Mouse (Mus musculus): Measurements from ENCODE around the gene C77080. TPM values are rescaled to one million over a fixed set of nuclear protein-coding genes. Genes with fewer than 3 reads are reported as not detected.

The C77080 gene
- total RNA-seq, 2 experiments from 2014 or later = 3.5 to 3.6 TPM

GRCm38 (mm10) chr4:129271991-129272755 lies 11.0 kb upstream of the C77080 start:
- DNase-seq = no peak
- intact Hi-C loops (cut with DNase I) = no loop called here

GRCm38 (mm10) chr4:129268698-129269097 lies 7.5 kb upstream of the C77080 start:
- intact Hi-C loops (cut with DNase I) = no loop called here

GRCm38 (mm10) chr4:129266821-129267220 lies 5.6 kb upstream of the C77080 start:
- intact Hi-C loops (cut with DNase I) = no loop called here
- no peak for DNase-seq

More at GRCm38 (mm10) chr4:129268698-129269097, 7.5 kb upstream of the C77080 start:
- DNase-seq = no peak

GRCm38 (mm10) chr4:129266191-129266590 lies 5.0 kb upstream of the C77080 start:
- DNase-seq = no peak
- intact Hi-C loops (cut with DNase I) = no loop called here

- intact Hi-C loops (cut with DNase I) = loop anchor here (5.0 kb wide), 1 partner anchor 36 kb away; no protein-coding TSS in a partner anchor
- DNase-seq = peak; percentile 44 to 51
Observed at GRCm38 (mm10) chr4:129263225-129264021, 2.2 kb upstream of the C77080 start.

GRCm38 (mm10) chr4:129260678-129261077 lies 526 bp downstream of the C77080 start:
- intact Hi-C loops (cut with DNase I) = loop anchor here (5.0 kb wide), 1 partner anchor 33 kb away; no protein-coding TSS in a partner anchor
- DNase-seq = peak; percentile 36 to 49

- intact Hi-C loops (cut with DNase I) = no loop called here
- DNase-seq = no peak
Observed at GRCm38 (mm10) chr4:129259101-129259500, 2.1 kb downstream of the C77080 start.

- peak in 1 of 2 experiments; percentile 28 for DNase-seq
- intact Hi-C loops (cut with DNase I) = no loop called here
Observed at GRCm38 (mm10) chr4:129256450-129257380, 4.5 kb downstream of the C77080 start.

- intact Hi-C loops (cut with DNase I) = no loop called here
- no peak for DNase-seq
Observed at GRCm38 (mm10) chr4:129254571-129254970, 6.6 kb downstream of the C77080 start.

- DNase-seq = no peak
- intact Hi-C loops (cut with DNase I) = no loop called here
Observed at GRCm38 (mm10) chr4:129252492-129252891, 8.7 kb downstream of the C77080 start.

GRCm38 (mm10) chr4:129251482-129252125 lies 9.6 kb downstream of the C77080 start:
- no peak for DNase-seq
- intact Hi-C loops (cut with DNase I) = no loop called here

GRCm38 (mm10) chr4:129250759-129251481 lies 10.3 kb downstream of the C77080 start:
- intact Hi-C loops (cut with DNase I) = no loop called here

GRCm38 (mm10) chr4:129249288-129249687 lies 11.9 kb downstream of the C77080 start:
- DNase-seq = no peak
- intact Hi-C loops (cut with DNase I) = no loop called here

More at GRCm38 (mm10) chr4:129250759-129251481, 10.3 kb downstream of the C77080 start:
- DNase-seq = no peak

GRCm38 (mm10) chr4:129248243-129248767 lies 12.9 kb downstream of the C77080 start:
- peak in 1 of 2 experiments; percentile 49 for DNase-seq
- intact Hi-C loops (cut with DNase I) = no loop called here

- DNase-seq = no peak
- intact Hi-C loops (cut with DNase I) = loop anchor here (2.0 kb wide), 1 partner anchor 27 kb away; no protein-coding TSS in a partner anchor
Observed at GRCm38 (mm10) chr4:129247381-129248242, 13.6 kb downstream of the C77080 start.

GRCm38 (mm10) chr4:129246360-129247301 lies 14.6 kb downstream of the C77080 start:
- DNase-seq = no peak
- intact Hi-C loops (cut with DNase I) = loop anchor here (2.0 kb wide), 1 partner anchor 28 kb away; no protein-coding TSS in a partner anchor

GRCm38 (mm10) chr4:129244802-129245201 lies 16.4 kb downstream of the C77080 start:
- intact Hi-C loops (cut with DNase I) = no loop called here
- no peak for DNase-seq

All from heart, postnatal 36 days (tissue).